Mouse (Mus musculus) heart, embryonic 13.5 days (tissue): ENCODE data around the gene Adcyap1r1. TPM values are rescaled to one million over a fixed set of nuclear protein-coding genes. Genes with fewer than 3 reads are reported as not detected.

ENCODE experiments used
- ATAC-seq: fragments of 200-750 bp; cut with Nextera tagmentation; 2 replicates; pipeline ENCODE4 v1.8.0; 2017; ENCODE audit warnings: moderate TSS enrichment; ENCODE audit not compliant: insufficient number of reproducible peaks, low FRiP score, low TSS enrichment; ENCODE audit errors: extremely low read depth
- H3K27ac ChIP-seq: fragments of 300-500 bp; sonication (generic); replicated peaks from 2 replicates; pipeline ENCODE4 v1.5.1; 2015; ENCODE audit warnings: moderate library complexity, mild to moderate bottlenecking, inconsistent platforms
- H3K27me3 ChIP-seq: fragments of 300-500 bp; sonication (generic); replicated peaks from 2 replicates; pipeline ENCODE4 v1.6.1; 2015; ENCODE audit warnings: mild to moderate bottlenecking, inconsistent platforms
- H3K36me3 ChIP-seq: fragments of 300-500 bp; sonication (generic); 2 replicates; pipeline ENCODE4 v1.6.1; 2015; ENCODE audit warnings: mild to moderate bottlenecking, inconsistent platforms
- H3K4me1 ChIP-seq: fragments of 300-500 bp; sonication (generic); 2 replicates; pipeline ENCODE4 v1.6.1; 2015; ENCODE audit warnings: inconsistent platforms
- H3K4me2 ChIP-seq: fragments of 300-500 bp; sonication (generic); 2 replicates; pipeline ENCODE4 v1.6.1; 2015; ENCODE audit warnings: inconsistent platforms, mild to moderate bottlenecking, moderate library complexity
- H3K4me3 ChIP-seq: fragments of 300-500 bp; sonication (generic); 2 replicates; pipeline ENCODE4 v1.5.1; 2015; ENCODE audit warnings: moderate library complexity, mild to moderate bottlenecking, inconsistent platforms
- H3K9ac ChIP-seq: fragments of 300-500 bp; sonication (generic); 2 replicates; pipeline ENCODE4 v1.6.1; 2015; ENCODE audit warnings: inconsistent platforms, mild to moderate bottlenecking, moderate library complexity
- H3K9me3 ChIP-seq: fragments of 300-500 bp; sonication (generic); 2 replicates; pipeline ENCODE4 v1.6.1; 2016; ENCODE audit warnings: inconsistent platforms
- WGBS: fragments of 180-500 bp; shearing (Covaris S2); methylation state at CpG from one replicate; pipeline ENCODE4 v1.1.7; 2015; ENCODE audit warnings: mixed read lengths; 5-methylcytosine and 5-hydroxymethylcytosine counted together
- polyA plus RNA-seq: library from polyadenylated mRNA; unstranded; fragments of >200 nt; fragmentation: Nextera tagmentation; extraction: Ambion mirVana; gene quantifications from 2 replicates; pipeline ENCODE4 v1.2.1, GENCODE M21; 2015

Gene Adcyap1r1
- polyA plus RNA-seq, 1 experiment from 2014 or later, result 3.6 TPM

- no peak for ATAC-seq
- H3K4me3 ChIP-seq, result no peak overlapping the region
- H3K9me3 ChIP-seq, result no peaks in the 10 kb centered on the region
- H3K4me1 ChIP-seq, result no peaks in the 10 kb centered on the region
- 61% methylated on average over 2 of the region's 2 CpGs for WGBS
- H3K36me3 ChIP-seq, result no peaks in the 10 kb centered on the region
- no peak overlapping the region for H3K27ac ChIP-seq
- peaks cover 27% of the 10 kb centered on the region for H3K27me3 ChIP-seq
- no peak overlapping the region for H3K9ac ChIP-seq
- no peak overlapping the region for H3K4me2 ChIP-seq
These were observed 20.6 kb downstream of the Adcyap1r1 start for GRCm38 (mm10) chr6:55472381-55472780.

GRCm38 (mm10) chr6:55480988-55481387 lies 29.2 kb downstream of the Adcyap1r1 start:
- H3K4me3 ChIP-seq, result no peak overlapping the region
- H3K4me2 ChIP-seq, result no peak overlapping the region
- no peak overlapping the region for H3K9ac ChIP-seq
- H3K27ac ChIP-seq, result no peak overlapping the region
- WGBS, result 84% methylated on average over 1 of the region's 1 CpGs
- H3K9me3 ChIP-seq, result no peaks in the 10 kb centered on the region
- H3K36me3 ChIP-seq, result no peaks in the 10 kb centered on the region
- ATAC-seq, result no peak
- H3K4me1 ChIP-seq, result peaks cover 6% of the 10 kb centered on the region
- H3K27me3 ChIP-seq, result peaks cover 10% of the 10 kb centered on the region

- no peak for ATAC-seq
- no peak overlapping the region for H3K9ac ChIP-seq
- WGBS, result 87% methylated on average over 1 of the region's 1 CpGs
These were observed 30.7 kb downstream of the Adcyap1r1 start for GRCm38 (mm10) chr6:55482471-55482870.

GRCm38 (mm10) chr6:55483360-55483759 lies 31.6 kb downstream of the Adcyap1r1 start:
- no peak overlapping the region for H3K4me2 ChIP-seq
- no peaks in the 10 kb centered on the region for H3K9me3 ChIP-seq
- H3K4me3 ChIP-seq, result no peak overlapping the region
- peaks cover 19% of the 10 kb centered on the region for H3K4me1 ChIP-seq
- H3K36me3 ChIP-seq, result no peaks in the 10 kb centered on the region
- peaks cover 5% of the 10 kb centered on the region for H3K27me3 ChIP-seq
- ATAC-seq, result no peak
- WGBS, result 62% methylated on average over 7 of the region's 7 CpGs
- no peak overlapping the region for H3K27ac ChIP-seq
- H3K9ac ChIP-seq, result no peak overlapping the region

More at GRCm38 (mm10) chr6:55482471-55482870, 30.7 kb downstream of the Adcyap1r1 start:
- no peaks in the 10 kb centered on the region for H3K36me3 ChIP-seq
- H3K4me3 ChIP-seq, result no peak overlapping the region
- peaks cover 5% of the 10 kb centered on the region for H3K27me3 ChIP-seq
- peaks cover 13% of the 10 kb centered on the region for H3K4me1 ChIP-seq
- H3K4me2 ChIP-seq, result no peak overlapping the region
- H3K27ac ChIP-seq, result no peak overlapping the region
- H3K9me3 ChIP-seq, result no peaks in the 10 kb centered on the region

- no peak for ATAC-seq
- 38% methylated on average over 4 of the region's 4 CpGs for WGBS
- no peaks in the 10 kb centered on the region for H3K9me3 ChIP-seq
- no peak overlapping the region for H3K4me2 ChIP-seq
- no peak overlapping the region for H3K4me3 ChIP-seq
- no peak overlapping the region for H3K27ac ChIP-seq
- H3K9ac ChIP-seq, result no peak overlapping the region
- peaks cover 19% of the 10 kb centered on the region for H3K4me1 ChIP-seq
- no peaks in the 10 kb centered on the region for H3K36me3 ChIP-seq
- H3K27me3 ChIP-seq, result peaks cover 5% of the 10 kb centered on the region
These were observed 32.4 kb downstream of the Adcyap1r1 start for GRCm38 (mm10) chr6:55484224-55484623.

- Histone ChIP-seq H3K36me3 (no peaks in the 10 kb centered on the region), H3K27ac (no peak overlapping the region), H3K4me2 (no peak overlapping the region), H3K4me3 (no peak overlapping the region), H3K9me3 (no peaks in the 10 kb centered on the region), H3K9ac (no peak overlapping the region), H3K27me3 (peaks cover 4% of the 10 kb centered on the region), H3K4me1 (peaks cover 19% of the 10 kb centered on the region)
- 64% methylated on average over 4 of the region's 4 CpGs for WGBS
- no peak for ATAC-seq
These were observed 33.4 kb downstream of the Adcyap1r1 start for GRCm38 (mm10) chr6:55485216-55485615.

GRCm38 (mm10) chr6:55487726-55488125 lies 35.9 kb downstream of the Adcyap1r1 start:
- H3K4me2 ChIP-seq, result no peak overlapping the region
- ATAC-seq, result 0 out of 2 replicates have a peak, but pooled peaks have one; percentile 44
- no peak overlapping the region for H3K27ac ChIP-seq
- 39% methylated on average over 6 of the region's 6 CpGs for WGBS
- peaks cover 19% of the 10 kb centered on the region for H3K4me1 ChIP-seq
- no peak overlapping the region for H3K4me3 ChIP-seq
- no peaks in the 10 kb centered on the region for H3K9me3 ChIP-seq
- peaks cover 20% of the 10 kb centered on the region for H3K27me3 ChIP-seq
- H3K36me3 ChIP-seq, result no peaks in the 10 kb centered on the region
- H3K9ac ChIP-seq, result no peak overlapping the region

- Histone ChIP-seq H3K27me3 (peaks cover 96% of the 10 kb centered on the region), H3K9ac (no peak overlapping the region), H3K27ac (no peak overlapping the region), H3K4me3 (no peak overlapping the region), H3K36me3 (no peaks in the 10 kb centered on the region), H3K4me2 (no peak overlapping the region), H3K9me3 (no peaks in the 10 kb centered on the region), H3K4me1 (no peaks in the 10 kb centered on the region)
- 94% methylated on average over 4 of the region's 4 CpGs for WGBS
- no peak for ATAC-seq
These were observed 44.4 kb downstream of the Adcyap1r1 start for GRCm38 (mm10) chr6:55496201-55496600.

GRCm38 (mm10) chr6:55498753-55499152 lies 47.0 kb downstream of the Adcyap1r1 start:
- H3K4me3 ChIP-seq, result no peak overlapping the region

GRCm38 (mm10) chr6:55501061-55501460 lies 49.3 kb downstream of the Adcyap1r1 start:
- H3K27me3 ChIP-seq, result peaks cover 68% of the 10 kb centered on the region
- no peak for ATAC-seq
- H3K9ac ChIP-seq, result no peak overlapping the region
- no peak overlapping the region for H3K4me3 ChIP-seq
- no peaks in the 10 kb centered on the region for H3K9me3 ChIP-seq
- WGBS, result 46% methylated on average over 6 of the region's 6 CpGs
- no peak overlapping the region for H3K27ac ChIP-seq
- H3K36me3 ChIP-seq, result no peaks in the 10 kb centered on the region
- H3K4me2 ChIP-seq, result no peak overlapping the region
- H3K4me1 ChIP-seq, result no peaks in the 10 kb centered on the region

More at GRCm38 (mm10) chr6:55498753-55499152, 47.0 kb downstream of the Adcyap1r1 start:
- peaks cover 80% of the 10 kb centered on the region for H3K27me3 ChIP-seq
- H3K9ac ChIP-seq, result no peak overlapping the region
- no peak overlapping the region for H3K27ac ChIP-seq
- no peak overlapping the region for H3K4me2 ChIP-seq
- H3K9me3 ChIP-seq, result no peaks in the 10 kb centered on the region
- ATAC-seq, result no peak
- H3K4me1 ChIP-seq, result no peaks in the 10 kb centered on the region
- no peaks in the 10 kb centered on the region for H3K36me3 ChIP-seq

- H3K4me3 ChIP-seq, result no peak overlapping the region
- H3K9me3 ChIP-seq, result no peaks in the 10 kb centered on the region
- 83% methylated on average over 7 of the region's 7 CpGs for WGBS
- H3K27ac ChIP-seq, result no peak overlapping the region
- ATAC-seq, result no peak
- no peak overlapping the region for H3K4me2 ChIP-seq
- H3K9ac ChIP-seq, result no peak overlapping the region
- H3K27me3 ChIP-seq, result peaks cover 64% of the 10 kb centered on the region
- H3K36me3 ChIP-seq, result no peaks in the 10 kb centered on the region
- H3K4me1 ChIP-seq, result no peaks in the 10 kb centered on the region
These were observed 50.5 kb downstream of the Adcyap1r1 start for GRCm38 (mm10) chr6:55502309-55502708.

- 79% methylated on average over 2 of the region's 2 CpGs for WGBS
- no peak overlapping the region for H3K4me2 ChIP-seq
- H3K36me3 ChIP-seq, result no peaks in the 10 kb centered on the region
- H3K27me3 ChIP-seq, result peaks cover 53% of the 10 kb centered on the region
- no peak overlapping the region for H3K9ac ChIP-seq
- no peaks in the 10 kb centered on the region for H3K4me1 ChIP-seq
- ATAC-seq, result no peak
- H3K4me3 ChIP-seq, result no peak overlapping the region
- H3K9me3 ChIP-seq, result no peaks in the 10 kb centered on the region
- H3K27ac ChIP-seq, result no peak overlapping the region
These were observed 53.2 kb downstream of the Adcyap1r1 start for GRCm38 (mm10) chr6:55504797-55505488.
